In the genomic region with DNA sequence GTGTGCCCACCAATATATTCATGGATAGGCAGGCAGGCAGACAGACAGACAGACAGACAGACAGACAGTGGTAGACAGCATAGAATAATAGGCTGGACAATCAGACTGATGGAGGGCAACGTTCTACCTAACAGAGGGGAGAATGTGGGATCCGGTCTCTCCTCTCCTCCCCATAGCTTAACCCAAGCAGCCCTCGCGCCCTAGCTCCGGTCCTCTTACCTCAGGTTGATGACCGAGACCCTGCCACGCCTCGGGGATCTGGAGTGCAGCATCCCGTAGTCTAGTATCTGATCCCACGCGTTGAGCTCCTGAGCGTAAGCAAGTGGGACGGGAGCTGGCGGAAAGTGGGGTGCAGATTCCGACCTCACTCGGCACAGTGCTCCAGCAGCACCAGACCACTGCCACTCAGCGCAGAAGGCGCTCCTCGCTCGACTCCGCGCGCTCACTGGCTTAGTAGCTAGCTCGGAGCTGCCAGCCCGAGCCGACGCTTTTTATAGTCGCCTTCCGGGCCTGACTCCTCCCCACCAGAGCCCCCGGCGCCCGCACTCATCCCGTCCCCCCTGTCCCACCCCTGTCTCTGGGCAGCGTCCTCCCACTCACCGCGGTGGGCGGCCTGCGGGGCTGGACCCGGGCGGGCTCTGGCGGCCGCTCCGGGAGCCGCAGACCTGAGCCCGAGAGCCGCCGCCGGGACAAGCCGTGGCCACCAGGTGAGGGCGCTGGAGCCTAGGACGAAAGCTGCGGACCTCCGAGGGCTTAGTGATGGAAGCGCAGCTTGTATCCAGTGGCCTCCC, we compare ENCODE assay signal across 8 mouse cellular contexts. TPM values are rescaled to one million over a fixed set of nuclear protein-coding genes. Genes with fewer than 3 reads are reported as not detected.
DNase-seq lines count a peak whose midpoint lies in the region; ATAC-seq lines count a peak whose summit lies in the region.

A gene (minus strand): TSS at position 464 of the 791 bp plus-strand sequence.

- no peak within 1 kb of the TSS for H3K9ac ChIP-seq in intestine, embryonic 14.5 days (ENCODE audit: low read length)

- H3K27me3 ChIP-seq in intestine, embryonic 14.5 days (replicated peaks; ENCODE audit: control insufficient read depth, insufficient read depth, low read length), result peaks cover 23% of the 10 kb centered on the region

- WGBS in intestine, embryonic 14.5 days, result 1% methylated on average over 48 of the region's 54 CpGs

- H3K4me3 ChIP-seq in intestine, embryonic 14.5 days (ENCODE audit: low read depth, low read length), result peak within 1 kb of the TSS; percentile 38

- intact Hi-C loops in gastrocnemius, postnatal 36 days (cut with DNase I), result loop anchor here (1.0 to 2.0 kb wide), 3 partner anchors 172 to 269 kb away; no protein-coding TSS in a partner anchor

- H3K4me2 ChIP-seq in intestine, embryonic 14.5 days (ENCODE audit: low read length), result peak within 1 kb of the TSS; percentile 69

- ATAC-seq in intestine, embryonic 14.5 days (replicated peaks; ENCODE audit: low FRiP score, low TSS enrichment, low read depth), result peak; percentile 81
- ATAC-seq in megakaryocyte, adult 5-6 weeks (ENCODE audit: poor library complexity, severe bottlenecking), result peak; percentile 49

- peak; percentile 79 to 80 for DNase-seq in adrenal gland, adult 18-20 months (ENCODE audit: low spot score in 2 of 2)
- peak; percentile 91 for DNase-seq in embryo, embryonic 11 days
- DNase-seq in gastrocnemius, postnatal 36 days, result peak; percentile 58 to 64
- DNase-seq in intestine, embryonic 14.5 days (ENCODE audit: low spot score), result peak; percentile 92
- DNase-seq in left cerebral cortex, adult 9 months (ENCODE audit: low spot score in 2 of 2), result peak; percentile 37 to 88
- DNase-seq in right cerebral cortex, postnatal 14 days, result peak; percentile 89
- DNase-seq in urinary bladder, postnatal 10 days (ENCODE audit: low spot score), result peak; percentile 56

- H3K27ac ChIP-seq in intestine, embryonic 14.5 days (ENCODE audit: low read depth), result no peak within 1 kb of the TSS

- no peaks in the 10 kb centered on the region for H3K36me3 ChIP-seq in intestine, embryonic 14.5 days (ENCODE audit: control insufficient read depth, insufficient read depth, low read length)

- no peaks in the 10 kb centered on the region for H3K9me3 ChIP-seq in intestine, embryonic 14.5 days (ENCODE audit: control insufficient read depth, low read length)

- peaks cover 10% of the 10 kb centered on the region for H3K4me1 ChIP-seq in intestine, embryonic 14.5 days (replicated peaks; ENCODE audit: control insufficient read depth, insufficient read depth, low read length)

RNA-seq across cellular contexts. Expression of the gene that starts here (rescaled TPM):
- 1 to 10 TPM in 1 of 2 experiments, under 1 TPM in 1; 0.93 to 1.2 TPM for total RNA-seq in adrenal gland, adult 18-20 months (2021)
- under 1 TPM in 1 of 2 experiments, not detected in 1; 0.05 TPM for total RNA-seq in gastrocnemius, postnatal 36 days (2021)
- 0.49 and 0.97 TPM in 2 replicates for polyA plus RNA-seq in intestine, embryonic 14.5 days (2014; fragmentation: Nextera tagmentation; extraction: Ambion mirVana)
- total RNA-seq in megakaryocyte, adult 5-6 weeks (2015), result 0.02 TPM in 1 of 2 replicates, not detected in the other
- 0.08 TPM in 1 of 2 replicates, not detected in the other for total RNA-seq in megakaryocyte, adult 5-6 weeks (2017)

Comparison
In these comparisons a context has a peak if more than half of its experiments do, and no peak if none do; other contexts are left out.
1. Peak in DNase-seq in gastrocnemius, postnatal 36 days; RNA of the gene not detected or under 1 TPM.
2. Peak in DNase-seq, ATAC-seq, H3K4me3 ChIP-seq and H3K4me2 ChIP-seq in intestine, embryonic 14.5 days; RNA of the gene not detected or under 1 TPM.
3. Peak in ATAC-seq in megakaryocyte, adult 5-6 weeks; RNA of the gene not detected or under 1 TPM.